In genomic region chr14:20113964-20114363, GRCm38 (mm10) we compare ENCODE assay signal across 8 mouse cellular contexts. TPM values are rescaled to one million over a fixed set of nuclear protein-coding genes. Genes with fewer than 3 reads are reported as not detected.
A peak's percentile ranks its signal among the peaks of the same experiment; 100 is the strongest.
DNase-seq lines count a peak whose midpoint lies in the region; ATAC-seq lines count a peak whose summit lies in the region.

No protein-coding gene starts in this region.

- H3K4me1 ChIP-seq in kidney, embryonic 14.5 days (ENCODE audit: control insufficient read depth, insufficient read depth, low read length) = peaks cover 17% of the 10 kb centered on the region
- H3K4me1 ChIP-seq in limb, embryonic 15.5 days = peaks cover 8% of the 10 kb centered on the region

- no peaks in the 10 kb centered on the region for H3K36me3 ChIP-seq in kidney, embryonic 14.5 days (ENCODE audit: control insufficient read depth, insufficient read depth, low read length)
- no peaks in the 10 kb centered on the region for H3K36me3 ChIP-seq in limb, embryonic 15.5 days

- H3K9me3 ChIP-seq in kidney, embryonic 14.5 days (ENCODE audit: control insufficient read depth, low read length) = 0 out of 2 replicates have a peak, but pooled peaks cover 4% of the 10 kb centered on the region
- no peaks in the 10 kb centered on the region for H3K9me3 ChIP-seq in limb, embryonic 15.5 days

- no peaks in the 10 kb centered on the region for H3K27me3 ChIP-seq in kidney, embryonic 14.5 days (ENCODE audit: control insufficient read depth, insufficient read depth, low read length)
- H3K27me3 ChIP-seq in limb, embryonic 15.5 days = no peaks in the 10 kb centered on the region

- H3K4me2 ChIP-seq in kidney, embryonic 14.5 days (replicated peaks; ENCODE audit: low read depth, low read length) = no peak overlapping the region
- no peak overlapping the region for H3K4me2 ChIP-seq in limb, embryonic 15.5 days

- H3K27ac ChIP-seq in kidney, embryonic 14.5 days (ENCODE audit: low read depth, low read length) = no peak overlapping the region
- H3K27ac ChIP-seq in limb, embryonic 15.5 days = no peak overlapping the region

- WGBS in kidney, embryonic 14.5 days = 8% methylated on average over 6 of the region's 6 CpGs
- 5% methylated on average over 6 of the region's 6 CpGs for WGBS in limb, embryonic 15.5 days

- H3K4me3 ChIP-seq in kidney, embryonic 14.5 days (ENCODE audit: low read length) = no peak overlapping the region
- H3K4me3 ChIP-seq in limb, embryonic 15.5 days = no peak overlapping the region

- H3K9ac ChIP-seq in kidney, embryonic 14.5 days (ENCODE audit: low read depth, low read length) = no peak overlapping the region
- no peak overlapping the region for H3K9ac ChIP-seq in limb, embryonic 15.5 days

- peak; percentile 82 for DNase-seq in 3T3-L1 (ENCODE audit: low read depth, low spot score)
- peak; percentile 94 for DNase-seq in adrenal gland, postnatal 10 days
- DNase-seq in embryo, embryonic 9.5 days (ENCODE audit: extremely low spot score) = peak; percentile 82
- DNase-seq in spleen, postnatal 36 days (ENCODE audit: low spot score in 2 of 2) = peak; percentile 69 to 70

- ATAC-seq in granulocyte monocyte progenitor cell, adult 5-6 weeks (replicated peaks; ENCODE audit: poor library complexity, severe bottlenecking) = peak; percentile 85
- ATAC-seq in kidney, embryonic 14.5 days (ENCODE audit: low FRiP score, low TSS enrichment) = peak; percentile 51; the same call in 1 of the 2 replicates
- ATAC-seq in limb, embryonic 15.5 days (ENCODE audit: insufficient number of reproducible peaks, low FRiP score, low TSS enrichment, low read depth) = peak; percentile 45; the same call in 1 of the 2 replicates
- peak; percentile 73 for ATAC-seq in monocyte, adult 5-6 weeks (replicated peaks; ENCODE audit: insufficient number of reproducible peaks, low FRiP score, low TSS enrichment, poor library complexity, severe bottlenecking)

RNA-seq across cellular contexts. Expression of gene Saysd1, which starts 24.4 kb away (rescaled TPM):
- 1 to 10 TPM; 4.5 to 6.5 TPM for total RNA-seq in adrenal gland, postnatal 10 days (2021)
- total RNA-seq in granulocyte monocyte progenitor cell, adult 5-6 weeks (2014; fragmentation: Nextera tagmentation) = 2.9 and 4.0 TPM in 2 replicates
- total RNA-seq in granulocyte monocyte progenitor cell, adult 5-6 weeks (2017) = 1.2 and 1.9 TPM in 2 replicates
- polyA plus RNA-seq in kidney, embryonic 14.5 days (2014; fragmentation: Nextera tagmentation; extraction: Ambion mirVana) = 11.2 and 13.7 TPM in 2 replicates
- 13.4 and 14.1 TPM in 2 replicates for polyA plus RNA-seq in limb, embryonic 15.5 days (2015; fragmentation: Nextera tagmentation; extraction: Ambion mirVana)
- 1.8 to 5.9 TPM (median 3.9 TPM) in 3 replicates for total RNA-seq in monocyte, adult 5-6 weeks (2017)
